Mouse (Mus musculus) hindbrain, postnatal 0 days (tissue): ENCODE measurements around the gene Ift27. TPM values are rescaled to one million over a fixed set of nuclear protein-coding genes. Genes with fewer than 3 reads are reported as not detected.

Experiments used
- ATAC-seq: fragments of 200-750 bp; cut with Nextera tagmentation; 2 replicates; pipeline ENCODE4 v1.8.0; 2017; ENCODE audit warnings: mild to moderate bottlenecking, moderate TSS enrichment, moderate library complexity
- DNase-seq: peaks from one replicate; pipeline ENCODE4 v3.0.0-alpha.2; 2015; ENCODE audit warnings: low spot score
- H3K27ac ChIP-seq: fragments of 300-500 bp; sonication (generic); 2 replicates; pipeline ENCODE4 v1.5.1; 2014; ENCODE audit warnings: mild to moderate bottlenecking
- H3K27me3 ChIP-seq: fragments of 300-500 bp; sonication (generic); 2 replicates; pipeline ENCODE4 v1.6.1; 2014; ENCODE audit warnings: low read length, mixed read lengths; ENCODE audit not compliant: insufficient read depth
- H3K36me3 ChIP-seq: fragments of 300-500 bp; sonication (generic); 2 replicates; pipeline ENCODE4 v1.6.1; 2014; ENCODE audit warnings: low read length, mixed read lengths; ENCODE audit not compliant: insufficient read depth
- H3K4me1 ChIP-seq: fragments of 300-500 bp; sonication (generic); 2 replicates; pipeline ENCODE4 v1.6.1; 2014; ENCODE audit warnings: antibody characterized with exemption, low read length, mixed read lengths; ENCODE audit not compliant: insufficient read depth
- H3K4me2 ChIP-seq: fragments of 300-500 bp; sonication (generic); 2 replicates; pipeline ENCODE4 v1.6.1; 2014; ENCODE audit warnings: low read depth, mild to moderate bottlenecking, low read length, moderate library complexity, mixed read lengths
- H3K4me3 ChIP-seq: fragments of 300-500 bp; sonication (generic); 2 replicates; pipeline ENCODE4 v1.5.1; 2014; ENCODE audit warnings: low read length
- H3K9ac ChIP-seq: fragments of 300-500 bp; sonication (generic); replicated peaks from 2 replicates; pipeline ENCODE4 v1.6.1; 2014; ENCODE audit warnings: mild to moderate bottlenecking, low read length, moderate library complexity, mixed read lengths
- H3K9me3 ChIP-seq: fragments of 300-500 bp; sonication (generic); 2 replicates; pipeline ENCODE4 v1.6.1; 2016; ENCODE audit warnings: low read length, mixed read lengths
- CTCF ChIP-seq: IDR thresholded peaks from 2 replicates; pipeline ENCODE4 v1.5.1; 2016; ENCODE audit warnings: antibody characterized with exemption, control low read depth, low read depth
- WGBS: fragments of 180-500 bp; shearing (Covaris S2); extraction: QIAGEN DNeasy Blood & Tissue Kit; methylation state at CpG from one replicate; pipeline ENCODE4 v1.1.7; 2014; 5-methylcytosine and 5-hydroxymethylcytosine counted together
- polyA plus RNA-seq: library from polyadenylated mRNA; unstranded; fragments of >200 nt; fragmentation: Nextera tagmentation; extraction: Ambion mirVana; gene quantifications from 2 replicates; pipeline ENCODE4 v1.2.1, GENCODE M21; 2015
- total RNA-seq: library from RNA; depleted of rRNA; stranded (reverse); fragments of >200 nt; gene quantifications from 2 replicates; pipeline ENCODE4 v1.2.3, GENCODE M21; 2014

Ift27 gene
- total and polyA plus RNA-seq, 2 experiments from 2014 or later, result 38.5 to 122 TPM

DNA sequence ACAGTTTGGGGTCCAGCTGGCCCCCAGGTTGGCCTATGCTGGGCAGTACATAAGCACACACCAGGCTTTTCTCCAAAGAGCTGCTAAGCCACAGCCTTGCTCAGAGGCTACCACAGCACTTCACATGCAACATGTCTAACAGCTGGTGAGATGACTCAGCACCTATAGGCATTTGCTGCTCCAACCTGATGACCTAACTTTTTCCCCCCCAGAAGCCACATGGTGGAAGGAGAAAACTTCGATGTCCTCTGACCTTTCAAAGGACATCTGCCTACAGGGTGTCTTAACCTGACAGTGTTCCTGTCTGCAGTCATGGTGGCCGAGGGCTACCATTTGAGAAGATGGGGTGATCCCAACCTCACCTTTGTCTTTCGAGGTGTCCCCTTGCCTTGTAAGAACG, 11.7 kb upstream of the Ift27 start:
- no peak for TF ChIP-seq CTCF
- no peak for ATAC-seq

GRCm38 (mm10) chr15:78184855-78185254, 10.9 kb upstream of the Ift27 start:
- Histone ChIP-seq H3K4me3 (no peak overlapping the region), H3K4me2 (no peak overlapping the region), H3K36me3 (no peaks in the 10 kb centered on the region), H3K9me3 (no peaks in the 10 kb centered on the region), H3K27me3 (no peaks in the 10 kb centered on the region), H3K27ac (no peak overlapping the region), H3K9ac (no peak overlapping the region), H3K4me1 (peaks cover 15% of the 10 kb centered on the region)
- DNase-seq (peak; percentile 85), ATAC-seq (peak; percentile 71)
- TF ChIP-seq CTCF, result peak; percentile 75
- WGBS, result 6% methylated on average over 10 of the region's 10 CpGs

More for the DNA sequence above, 11.7 kb upstream of the Ift27 start:
- Histone ChIP-seq H3K4me3 (no peak overlapping the region), H3K4me2 (no peak overlapping the region), H3K27ac (no peak overlapping the region), H3K27me3 (no peaks in the 10 kb centered on the region), H3K36me3 (no peaks in the 10 kb centered on the region), H3K4me1 (peaks cover 15% of the 10 kb centered on the region), H3K9me3 (no peaks in the 10 kb centered on the region), H3K9ac (no peak overlapping the region)
- no peak for DNase-seq
- 95% methylated on average over 4 of the region's 4 CpGs for WGBS

DNA sequence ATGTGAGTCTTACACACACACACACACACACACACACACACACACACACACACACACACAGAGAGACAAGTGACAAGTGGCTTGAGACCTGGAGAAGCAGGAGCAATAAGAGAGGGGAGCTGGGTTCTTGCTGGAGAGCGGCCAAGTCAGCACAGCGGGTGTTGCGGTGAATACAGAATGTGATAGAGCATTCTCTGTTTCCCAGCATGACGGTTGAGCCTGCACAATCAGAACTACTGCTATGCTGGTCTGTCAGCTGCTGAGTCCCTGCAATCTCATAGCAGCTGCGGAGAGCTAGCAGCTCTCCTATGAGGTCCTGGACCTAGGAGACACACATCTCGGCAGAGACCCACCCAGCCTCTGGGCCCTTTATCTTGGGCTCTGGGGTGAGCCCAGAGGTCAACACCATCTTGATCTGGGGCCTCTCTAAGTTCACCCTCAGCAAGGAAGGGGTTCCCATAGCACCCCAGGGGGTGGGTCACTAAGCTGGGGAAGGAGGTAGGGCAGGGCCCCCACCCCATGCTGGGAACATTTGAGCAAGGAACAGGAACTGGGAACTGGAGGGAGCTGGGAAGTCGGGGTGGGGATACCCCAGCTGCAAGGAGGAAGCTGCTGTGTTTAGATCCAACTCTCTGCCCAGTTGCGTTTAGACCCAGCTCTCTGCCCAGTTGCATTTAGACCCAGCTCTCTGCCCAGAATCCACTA, 7.9 kb upstream of the Ift27 start:
- H3K27me3 ChIP-seq, result no peaks in the 10 kb centered on the region
- DNase-seq (peak; percentile 90), ATAC-seq (peak; percentile 68)
- peaks cover 15% of the 10 kb centered on the region for H3K4me1 ChIP-seq
- H3K4me3 ChIP-seq, result no peak overlapping the region
- WGBS, result 12% methylated on average over 8 of the region's 8 CpGs
- TF ChIP-seq CTCF, result no peak
- H3K4me2 ChIP-seq, result peak overlapping the region; percentile 16; the same call in 1 of the 2 replicates
- 0 out of 2 replicates have a peak overlapping the region, but pooled peaks have one; percentile 6 for H3K9ac ChIP-seq
- peak overlapping the region; percentile 77 for H3K27ac ChIP-seq
- no peaks in the 10 kb centered on the region for H3K36me3 ChIP-seq
- H3K9me3 ChIP-seq, result no peaks in the 10 kb centered on the region

GRCm38 (mm10) chr15:78179775-78180174, 5.9 kb upstream of the Ift27 start:
- DNase-seq (no peak), ATAC-seq (no peak)
- Histone ChIP-seq H3K4me2 (no peak overlapping the region), H3K36me3 (no peaks in the 10 kb centered on the region), H3K4me1 (peaks cover 16% of the 10 kb centered on the region), H3K27ac (no peak overlapping the region), H3K9ac (no peak overlapping the region), H3K4me3 (no peak overlapping the region), H3K27me3 (no peaks in the 10 kb centered on the region), H3K9me3 (no peaks in the 10 kb centered on the region)
- WGBS, result 66% methylated on average over 3 of the region's 3 CpGs
- TF ChIP-seq CTCF, result no peak

DNA sequence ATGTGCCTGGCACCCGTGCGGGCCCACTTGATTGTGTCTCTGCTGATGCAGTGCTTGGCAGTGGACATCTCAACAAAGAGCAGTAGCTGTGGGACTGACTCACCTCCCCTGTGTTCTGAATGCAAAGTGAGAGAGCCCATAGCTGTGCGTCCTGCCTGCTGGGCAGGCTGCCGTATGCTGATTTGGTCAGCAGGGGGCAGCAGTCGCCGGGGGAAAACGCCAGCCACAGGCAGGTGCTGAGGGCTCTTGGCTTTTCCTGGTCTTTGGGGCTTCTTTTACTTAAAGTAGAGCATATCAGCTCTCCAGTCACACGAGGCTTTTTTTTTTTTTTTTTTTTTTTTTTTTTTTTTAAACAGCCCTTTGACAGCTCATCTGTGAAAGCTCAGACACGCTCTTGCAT, 4.5 kb upstream of the Ift27 start:
- Histone ChIP-seq H3K4me1 (peaks cover 20% of the 10 kb centered on the region), H3K9ac (no peak overlapping the region), H3K27me3 (no peaks in the 10 kb centered on the region), H3K4me2 (no peak overlapping the region), H3K9me3 (no peaks in the 10 kb centered on the region), H3K27ac (peak overlapping the region; percentile 17; the same call in 1 of the 2 replicates), H3K4me3 (no peak overlapping the region), H3K36me3 (no peaks in the 10 kb centered on the region)
- DNase-seq, result peak; percentile 87
- 4% methylated on average over 9 of the region's 9 CpGs for WGBS
- ATAC-seq, result peak; percentile 6; the same call in 1 of the 2 replicates
- TF ChIP-seq CTCF, result peak; percentile 95

- 60% methylated on average over 10 of the region's 10 CpGs for WGBS
- no peak overlapping the region for H3K9ac ChIP-seq
- no peak for ATAC-seq
Measured at GRCm38 (mm10) chr15:78177257-78177656, 3.4 kb upstream of the Ift27 start.

DNA sequence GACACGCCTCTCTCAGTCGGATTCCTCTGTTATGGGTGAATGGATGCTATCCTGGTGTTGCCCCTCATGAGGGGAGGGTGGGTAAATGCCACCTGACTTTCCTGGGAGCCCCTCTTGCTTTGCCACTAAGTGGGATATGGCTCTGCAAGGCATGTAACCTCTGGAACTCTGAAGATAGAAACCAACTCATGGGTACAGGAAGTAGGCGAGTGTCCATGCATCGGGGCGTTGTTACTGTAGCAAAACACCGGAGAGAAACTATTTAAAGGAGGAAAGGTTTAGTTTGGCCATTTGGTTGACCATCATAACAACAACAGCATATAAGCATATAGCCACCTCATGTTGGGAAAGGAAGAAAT, 959 bp upstream of the Ift27 start:
- DNase-seq (no peak), ATAC-seq (no peak)
- Histone ChIP-seq H3K27me3 (no peaks in the 10 kb centered on the region), H3K9ac (peak overlapping the region; percentile 59), H3K27ac (peak overlapping the region; percentile 80), H3K4me2 (peak overlapping the region; percentile 57), H3K4me1 (peaks cover 20% of the 10 kb centered on the region), H3K36me3 (no peaks in the 10 kb centered on the region), H3K4me3 (peak overlapping the region; percentile 32), H3K9me3 (no peaks in the 10 kb centered on the region)
- no peak for TF ChIP-seq CTCF
- WGBS, result 68% methylated on average over 6 of the region's 6 CpGs

More at GRCm38 (mm10) chr15:78177257-78177656, 3.4 kb upstream of the Ift27 start:
- Histone ChIP-seq H3K4me1 (peaks cover 28% of the 10 kb centered on the region), H3K27ac (no peak overlapping the region), H3K4me2 (no peak overlapping the region), H3K4me3 (no peak overlapping the region), H3K36me3 (no peaks in the 10 kb centered on the region), H3K9me3 (no peaks in the 10 kb centered on the region), H3K27me3 (no peaks in the 10 kb centered on the region)
- DNase-seq, result no peak
- TF ChIP-seq CTCF, result no peak
